Mouse (Mus musculus) stomach, embryonic 15.5 days (tissue): ENCODE measurements at regions not wholly inside any gene's neighbourhood (a gene's known extent, or its start where the extent isn't known, plus 50 kb on each side); places are given as distances from the start of the nearest gene placed in this dataset.

ENCODE experiments used
- ATAC-seq: fragments of 200-750 bp; cut with Nextera tagmentation; 2 replicates; pipeline ENCODE4 v1.8.0; 2017; ENCODE audit warnings: low read depth, moderate number of reproducible peaks, moderate TSS enrichment; ENCODE audit not compliant: insufficient read depth, low FRiP score
- H3K27ac ChIP-seq: fragments of 300-500 bp; sonication (generic); 2 replicates; pipeline ENCODE4 v1.5.1; 2015; ENCODE audit warnings: mild to moderate bottlenecking, inconsistent platforms
- H3K27me3 ChIP-seq: fragments of 300-500 bp; sonication (generic); replicated peaks from 2 replicates; pipeline ENCODE4 v1.6.1; 2015; ENCODE audit warnings: inconsistent platforms
- H3K36me3 ChIP-seq: fragments of 300-500 bp; sonication (generic); 2 replicates; pipeline ENCODE4 v1.6.1; 2015; ENCODE audit warnings: inconsistent platforms
- H3K4me1 ChIP-seq: fragments of 300-500 bp; sonication (generic); 2 replicates; pipeline ENCODE4 v1.6.1; 2015; ENCODE audit warnings: inconsistent platforms
- H3K4me2 ChIP-seq: fragments of 300-500 bp; sonication (generic); 2 replicates; pipeline ENCODE4 v1.6.1; 2015; ENCODE audit warnings: mild to moderate bottlenecking, inconsistent platforms
- H3K4me3 ChIP-seq: fragments of 300-500 bp; sonication (generic); replicated peaks from 2 replicates; pipeline ENCODE4 v1.5.1; 2015; ENCODE audit warnings: inconsistent platforms
- H3K9ac ChIP-seq: fragments of 300-500 bp; sonication (generic); 2 replicates; pipeline ENCODE4 v1.6.1; 2015; ENCODE audit warnings: inconsistent platforms
- H3K9me3 ChIP-seq: fragments of 300-500 bp; sonication (generic); 2 replicates; pipeline ENCODE4 v1.6.1; 2016; ENCODE audit warnings: inconsistent platforms
- WGBS: fragments of 180-500 bp; shearing (Covaris S2); methylation state at CpG from one replicate; pipeline ENCODE4 v1.1.7; 2015; 5-methylcytosine and 5-hydroxymethylcytosine counted together

DNA sequence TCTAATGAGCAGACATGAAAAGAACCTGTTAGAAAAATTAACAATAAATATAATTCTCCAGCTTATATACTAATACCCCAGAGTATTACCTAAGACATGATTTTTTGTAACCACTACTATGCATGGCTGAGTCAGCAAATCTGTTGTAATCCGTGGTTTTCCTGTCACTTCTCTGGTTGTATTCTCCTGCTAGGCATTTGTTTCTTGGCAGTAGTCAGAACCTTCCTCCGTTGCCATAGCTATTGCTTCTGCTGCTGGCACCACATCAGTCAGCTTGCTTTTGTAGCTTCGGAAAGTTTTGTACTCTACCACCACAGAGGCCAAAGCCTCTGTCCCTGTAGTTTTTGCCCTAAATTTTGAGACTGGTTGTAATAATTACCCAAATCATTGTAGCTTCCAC, 381.4 kb upstream of the Dph6 start:
- Histone ChIP-seq H3K36me3 (no peaks in the 10 kb centered on the region), H3K27me3 (no peaks in the 10 kb centered on the region), H3K27ac (no peak overlapping the region), H3K9ac (no peak overlapping the region), H3K9me3 (no peaks in the 10 kb centered on the region), H3K4me1 (no peaks in the 10 kb centered on the region), H3K4me2 (no peak overlapping the region), H3K4me3 (no peak overlapping the region)
- WGBS, result 58% methylated on average over 3 of the region's 3 CpGs
- ATAC-seq, result no peak

- ATAC-seq, result no peak
- Histone ChIP-seq H3K36me3 (no peaks in the 10 kb centered on the region), H3K27ac (no peak overlapping the region), H3K4me1 (no peaks in the 10 kb centered on the region), H3K9me3 (no peaks in the 10 kb centered on the region), H3K9ac (no peak overlapping the region), H3K4me2 (no peak overlapping the region), H3K4me3 (no peak overlapping the region), H3K27me3 (no peaks in the 10 kb centered on the region)
- 72% methylated on average over 7 of the region's 7 CpGs for WGBS
Measured at GRCm38 (mm10) chr2:115042299-115042785, 387.6 kb upstream of the Dph6 start.

DNA sequence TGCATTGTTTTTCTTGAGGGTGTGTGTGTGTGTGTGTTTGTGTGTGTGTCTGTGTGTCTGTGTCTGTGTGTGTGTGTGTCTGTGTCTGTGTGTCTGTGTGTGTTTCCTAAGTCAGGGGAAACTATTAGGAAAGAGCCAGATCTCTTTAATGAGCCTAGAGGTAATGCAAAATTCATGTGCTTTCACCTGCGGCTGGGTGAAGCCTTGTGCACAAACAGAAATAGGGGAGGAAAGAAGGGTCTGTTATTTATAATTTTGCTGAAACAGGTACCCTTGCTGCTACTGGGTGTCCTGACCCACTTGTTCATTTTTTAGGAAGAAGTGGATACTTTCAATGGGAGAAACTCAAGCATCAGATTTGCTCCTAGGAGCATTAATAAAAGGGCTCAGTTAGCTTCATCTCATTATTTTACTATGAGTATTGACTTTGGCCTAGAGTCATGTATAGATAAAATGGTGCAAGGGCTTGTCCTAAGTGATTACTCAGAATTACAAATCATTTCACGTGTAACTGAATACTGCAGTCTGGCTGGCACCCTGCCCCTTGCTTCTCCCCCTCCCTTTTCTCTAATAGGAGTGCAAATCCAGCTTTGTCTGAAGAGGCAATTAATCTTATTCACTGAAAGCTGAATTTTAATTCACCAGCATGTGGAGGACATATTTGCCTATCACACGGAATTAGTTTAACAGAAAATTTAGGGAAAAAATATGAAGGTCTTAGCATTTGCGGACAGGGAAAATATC, 401.7 kb upstream of the Dph6 start:
- no peaks in the 10 kb centered on the region for H3K36me3 ChIP-seq
- 48% methylated on average over 4 of the region's 4 CpGs for WGBS
- H3K27ac ChIP-seq, result no peak overlapping the region
- no peaks in the 10 kb centered on the region for H3K4me1 ChIP-seq
- no peaks in the 10 kb centered on the region for H3K27me3 ChIP-seq
- H3K9ac ChIP-seq, result no peak overlapping the region
- H3K4me2 ChIP-seq, result no peak overlapping the region
- no peak overlapping the region for H3K4me3 ChIP-seq
- H3K9me3 ChIP-seq, result no peaks in the 10 kb centered on the region
- ATAC-seq, result no peak

DNA sequence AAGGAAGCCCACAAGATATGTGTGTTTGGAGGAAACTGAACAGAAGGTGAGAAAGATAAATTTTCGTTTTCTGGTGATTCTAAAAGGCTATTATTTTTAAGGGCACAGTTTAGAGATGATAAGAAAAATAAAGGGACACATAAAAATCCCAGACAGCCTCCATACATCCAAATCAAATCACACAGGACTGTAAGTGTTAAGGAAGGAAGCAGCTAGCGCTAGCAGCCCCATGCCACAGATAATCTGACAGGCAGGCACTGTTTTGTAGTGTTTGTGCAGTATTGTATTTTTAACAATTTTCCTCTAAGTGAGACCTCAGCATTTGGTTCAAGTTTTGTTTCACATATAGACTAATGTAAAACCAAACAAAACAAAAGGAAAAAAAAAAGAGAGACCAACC, 402.4 kb upstream of the Dph6 start:
- no peak overlapping the region for H3K4me2 ChIP-seq
- H3K4me1 ChIP-seq, result no peaks in the 10 kb centered on the region
- H3K9ac ChIP-seq, result no peak overlapping the region
- 63% methylated on average over 2 of the region's 2 CpGs for WGBS
- no peak for ATAC-seq
- H3K27ac ChIP-seq, result no peak overlapping the region
- no peaks in the 10 kb centered on the region for H3K36me3 ChIP-seq
- no peak overlapping the region for H3K4me3 ChIP-seq
- no peaks in the 10 kb centered on the region for H3K9me3 ChIP-seq
- H3K27me3 ChIP-seq, result no peaks in the 10 kb centered on the region

GRCm38 (mm10) chr2:115067489-115068163, 412.9 kb upstream of the Dph6 start:
- Histone ChIP-seq H3K4me1 (no peaks in the 10 kb centered on the region), H3K27ac (no peak overlapping the region), H3K4me2 (no peak overlapping the region), H3K9ac (no peak overlapping the region), H3K36me3 (no peaks in the 10 kb centered on the region), H3K9me3 (no peaks in the 10 kb centered on the region), H3K4me3 (no peak overlapping the region), H3K27me3 (no peaks in the 10 kb centered on the region)
- 20% methylated on average over 8 of the region's 8 CpGs for WGBS
- ATAC-seq, result no peak

GRCm38 (mm10) chr2:115069704-115070103, 414.9 kb upstream of the Dph6 start:
- 68% methylated on average over 4 of the region's 4 CpGs for WGBS
- Histone ChIP-seq H3K27me3 (no peaks in the 10 kb centered on the region), H3K9me3 (no peaks in the 10 kb centered on the region), H3K4me2 (no peak overlapping the region), H3K4me3 (no peak overlapping the region), H3K4me1 (no peaks in the 10 kb centered on the region), H3K9ac (no peak overlapping the region), H3K27ac (no peak overlapping the region), H3K36me3 (no peaks in the 10 kb centered on the region)
- no peak for ATAC-seq

DNA sequence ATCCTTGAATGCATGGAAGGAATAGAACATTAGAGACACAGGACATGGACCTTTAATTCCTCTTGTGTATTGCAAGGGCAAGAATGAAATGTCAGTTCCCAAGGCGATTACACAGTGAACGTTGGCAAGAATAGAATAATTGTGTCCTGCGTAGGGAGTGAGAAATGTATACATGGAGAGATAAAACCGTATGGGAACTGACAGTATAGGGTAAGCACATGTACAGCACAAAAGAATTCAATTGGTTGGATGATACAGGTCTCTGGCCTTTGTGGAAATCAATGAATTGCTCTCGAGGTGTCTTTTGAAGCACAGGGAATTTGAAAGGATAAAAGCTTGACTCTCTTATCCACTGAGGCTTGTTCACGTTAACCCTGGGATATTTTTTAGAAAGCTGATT, 415.4 kb upstream of the Dph6 start:
- 54% methylated on average over 6 of the region's 6 CpGs for WGBS
- no peak overlapping the region for H3K4me2 ChIP-seq
- ATAC-seq, result no peak
- H3K27me3 ChIP-seq, result no peaks in the 10 kb centered on the region
- H3K4me1 ChIP-seq, result no peaks in the 10 kb centered on the region
- H3K27ac ChIP-seq, result no peak overlapping the region
- H3K9me3 ChIP-seq, result no peaks in the 10 kb centered on the region
- H3K4me3 ChIP-seq, result no peak overlapping the region
- no peaks in the 10 kb centered on the region for H3K36me3 ChIP-seq
- H3K9ac ChIP-seq, result no peak overlapping the region

DNA sequence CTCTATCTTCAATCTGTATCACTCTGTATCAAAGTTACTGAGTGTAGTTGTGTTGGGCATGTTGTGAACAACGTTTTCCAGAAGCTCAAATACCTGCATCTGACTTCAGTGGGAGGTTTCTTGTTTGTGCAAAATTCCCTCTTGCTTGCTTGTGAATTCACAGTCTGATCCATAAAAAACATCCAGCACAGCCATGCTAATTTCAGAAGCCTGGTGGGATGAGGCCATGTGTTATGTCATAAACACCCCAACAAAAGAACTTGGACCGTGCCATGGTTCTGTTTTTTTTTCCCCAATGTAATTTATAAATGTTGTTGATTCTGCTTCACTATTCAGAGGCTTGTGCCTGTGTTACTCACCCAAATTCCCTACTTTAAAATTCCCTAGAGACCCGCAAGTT, 415.9 kb upstream of the Dph6 start:
- H3K4me2 ChIP-seq, result no peak overlapping the region
- H3K9ac ChIP-seq, result no peak overlapping the region
- H3K4me1 ChIP-seq, result no peaks in the 10 kb centered on the region
- no peak for ATAC-seq
- WGBS, result 74% methylated on average over 3 of the region's 3 CpGs
- H3K9me3 ChIP-seq, result no peaks in the 10 kb centered on the region
- H3K36me3 ChIP-seq, result no peaks in the 10 kb centered on the region
- no peaks in the 10 kb centered on the region for H3K27me3 ChIP-seq
- no peak overlapping the region for H3K4me3 ChIP-seq
- no peak overlapping the region for H3K27ac ChIP-seq

DNA sequence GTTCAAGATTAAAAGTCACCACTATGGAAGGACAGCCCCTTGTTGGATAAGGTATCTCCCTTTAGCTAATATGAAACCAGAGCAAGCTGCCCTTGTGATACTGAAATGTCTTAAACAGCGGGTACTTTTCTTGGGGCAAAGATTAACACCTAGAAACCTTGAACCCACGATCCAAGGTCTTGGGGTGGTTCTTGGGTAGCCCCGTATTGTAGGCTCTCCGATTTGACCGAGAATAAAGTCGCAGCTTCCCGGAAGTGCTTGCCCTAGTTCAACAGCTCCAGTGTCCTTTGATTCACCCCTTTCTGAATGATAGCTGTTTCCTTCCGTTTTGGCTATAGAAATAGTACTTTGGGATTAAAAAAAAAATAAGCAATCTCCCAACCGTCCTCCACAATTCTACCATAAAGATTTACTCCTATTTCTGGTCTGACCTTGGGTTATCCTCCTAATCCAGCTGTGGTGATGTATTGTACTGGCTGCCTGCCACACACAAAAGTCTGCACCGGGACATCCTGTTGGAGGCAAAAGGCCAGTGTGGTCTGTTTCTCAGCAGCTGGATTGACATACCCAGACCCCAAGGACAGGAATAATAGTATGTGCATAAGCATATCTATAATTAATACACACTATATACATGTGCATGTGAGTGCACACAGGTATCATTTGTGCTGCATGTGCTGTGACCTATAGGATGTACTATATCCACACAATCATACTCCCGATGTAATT, 427.0 kb upstream of the Dph6 start:
- Histone ChIP-seq H3K36me3 (no peaks in the 10 kb centered on the region), H3K9me3 (no peaks in the 10 kb centered on the region), H3K4me3 (no peak overlapping the region), H3K27me3 (no peaks in the 10 kb centered on the region), H3K27ac (no peak overlapping the region), H3K4me1 (0 out of 2 replicates have a peak, but pooled peaks cover 3% of the 10 kb centered on the region), H3K9ac (no peak overlapping the region), H3K4me2 (no peak overlapping the region)
- ATAC-seq, result no peak
- 57% methylated on average over 11 of the region's 11 CpGs for WGBS

DNA sequence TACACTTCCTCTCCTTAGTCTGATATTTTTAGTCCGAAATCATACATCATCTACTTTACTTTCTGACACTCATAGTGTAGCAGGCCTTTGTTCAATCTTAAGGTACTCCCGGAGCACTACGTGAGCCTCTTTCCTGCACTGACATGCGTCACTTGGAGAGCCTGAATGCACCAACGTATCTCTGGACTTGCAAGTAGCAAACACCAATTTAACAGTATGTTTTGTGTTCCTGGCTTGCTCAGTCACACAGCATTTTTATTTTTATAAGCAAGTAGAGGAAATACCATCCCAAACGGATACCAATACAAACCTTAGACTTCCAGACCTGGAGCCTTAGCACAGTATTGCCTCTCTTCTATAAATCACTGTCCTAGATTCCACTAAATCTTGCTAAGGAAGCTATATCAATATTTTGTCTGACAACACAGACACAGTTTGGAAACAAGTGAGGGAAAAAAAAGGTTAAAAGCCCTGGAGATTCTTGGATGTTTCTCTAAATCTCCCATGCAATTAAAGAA, 427.6 kb upstream of the Dph6 start:
- H3K27me3 ChIP-seq, result no peaks in the 10 kb centered on the region
- H3K4me1 ChIP-seq, result 0 out of 2 replicates have a peak, but pooled peaks cover 3% of the 10 kb centered on the region
- no peak overlapping the region for H3K9ac ChIP-seq
- H3K9me3 ChIP-seq, result no peaks in the 10 kb centered on the region
- H3K4me3 ChIP-seq, result no peak overlapping the region
- 0 out of 2 replicates have a peak overlapping the region, but pooled peaks have one; percentile 13 for H3K27ac ChIP-seq
- H3K4me2 ChIP-seq, result no peak overlapping the region
- 50% methylated on average over 6 of the region's 6 CpGs for WGBS
- ATAC-seq, result no peak
- no peaks in the 10 kb centered on the region for H3K36me3 ChIP-seq

DNA sequence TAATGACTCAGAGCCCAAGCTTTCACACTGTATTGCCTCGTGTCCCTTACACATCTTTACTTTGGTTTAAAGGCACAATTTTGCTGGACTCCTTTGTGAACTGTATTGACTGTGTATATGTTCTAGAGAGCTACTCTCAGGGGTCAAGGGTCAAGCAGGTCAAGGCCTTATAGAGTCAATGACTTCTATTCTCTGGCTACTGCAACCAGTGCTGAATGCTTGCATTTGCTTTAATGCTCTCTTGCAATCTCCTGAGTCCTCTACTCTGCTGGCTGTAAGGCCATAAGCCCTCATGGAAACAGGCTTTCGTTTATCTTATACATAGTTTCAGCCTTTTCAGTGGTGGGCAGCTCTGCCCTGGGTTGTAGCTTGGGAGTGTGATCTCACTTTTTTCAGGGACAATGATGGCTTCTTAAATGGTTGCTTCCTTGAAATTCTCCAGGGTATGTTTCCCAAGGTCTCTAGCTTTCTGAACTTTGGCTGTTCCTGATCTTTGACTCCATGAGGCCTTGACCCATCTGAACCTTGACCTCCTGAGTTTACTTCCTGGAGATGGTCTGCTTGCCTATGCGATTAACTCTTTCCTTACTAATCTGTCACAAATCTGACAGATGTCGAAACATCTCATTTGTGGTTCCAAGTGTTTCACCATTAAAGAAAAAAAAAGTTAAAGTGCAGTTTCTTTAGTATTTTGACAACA, 433.8 kb upstream of the Dph6 start:
- Histone ChIP-seq H3K4me2 (no peak overlapping the region), H3K27ac (no peak overlapping the region), H3K36me3 (no peaks in the 10 kb centered on the region), H3K4me3 (no peak overlapping the region), H3K27me3 (no peaks in the 10 kb centered on the region), H3K9me3 (no peaks in the 10 kb centered on the region), H3K9ac (no peak overlapping the region), H3K4me1 (no peaks in the 10 kb centered on the region)
- no peak for ATAC-seq
- 57% methylated on average over 4 of the region's 4 CpGs for WGBS
